Mouse (Mus musculus): ENCODE results near the gene Ndufa6. TPM values are rescaled to one million over a fixed set of nuclear protein-coding genes. Genes with fewer than 3 reads are reported as not detected.
"Not testable (repeated sequence)": the region's sequence is repeated elsewhere in the genome, so short reads cannot be mapped to it uniquely, and the experiment has no call there.

The Ndufa6 gene
- polyA plus RNA-seq, 2 experiments = 288 to 447 TPM

DNA sequence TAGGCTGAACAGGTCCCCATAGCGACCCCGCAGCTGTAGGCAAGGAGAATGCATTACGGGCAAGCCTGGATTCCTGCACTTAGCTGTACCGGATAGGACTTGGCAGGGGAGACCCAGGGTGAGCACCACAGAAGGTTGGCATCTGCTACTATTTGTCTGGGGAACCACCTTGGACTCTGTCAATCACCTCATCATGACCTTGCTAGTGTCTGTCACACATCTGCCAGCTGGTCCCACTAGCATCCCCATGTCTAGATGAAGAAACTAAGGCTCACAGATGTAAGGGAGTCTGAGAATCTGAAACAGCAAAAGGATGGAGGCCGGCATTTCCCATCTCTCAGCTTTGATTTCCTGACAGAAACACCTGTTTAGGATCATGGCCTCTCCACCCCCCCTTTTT, 20.3 kb upstream of the Ndufa6 start:
- no peak for DNase-seq (ENCODE audit: low read depth in 3 of 3, low spot score in 3 of 3)
- no peak for TF ChIP-seq EP300 (IDR thresholded peaks at IDR 0.05; ENCODE audit: low read depth)
- TF ChIP-seq CTCF (IDR thresholded peaks at IDR 0.05; ENCODE audit: low read depth) = no peak
- H3K9me3 ChIP-seq (ENCODE audit: control insufficient read depth, low read length) = no peaks in the 10 kb centered on the region
- no peak for ATAC-seq (ENCODE audit: insufficient read depth)
- no peak overlapping the region for H3K4me2 ChIP-seq (ENCODE audit: low read depth)
- H3K9ac ChIP-seq (replicated peaks) = no peak overlapping the region
- H3K27me3 ChIP-seq (ENCODE audit: control insufficient read depth, insufficient read depth, low read length) = no peaks in the 10 kb centered on the region
- H3K4me3 ChIP-seq (ENCODE audit: insufficient read depth in 1 of 2, low read depth in 2 of 2, low read length in 2 of 2) = no peak overlapping the region
- no peaks in the 10 kb centered on the region for H3K36me3 ChIP-seq (replicated peaks; ENCODE audit: control insufficient read depth, insufficient read depth, low read depth)
- H3K27ac ChIP-seq = no peak overlapping the region
- 71% methylated on average over 5 of the region's 5 CpGs for WGBS (ENCODE audit: insufficient replicate concordance)
- H3K4me1 ChIP-seq (replicated peaks; ENCODE audit: control insufficient read depth in 2 of 2, insufficient read depth in 2 of 2, low read length in 1 of 2) = peaks cover 0 to 7% of the 10 kb centered on the region in 2 experiments; a peak in 2 of 4 replicates

DNA sequence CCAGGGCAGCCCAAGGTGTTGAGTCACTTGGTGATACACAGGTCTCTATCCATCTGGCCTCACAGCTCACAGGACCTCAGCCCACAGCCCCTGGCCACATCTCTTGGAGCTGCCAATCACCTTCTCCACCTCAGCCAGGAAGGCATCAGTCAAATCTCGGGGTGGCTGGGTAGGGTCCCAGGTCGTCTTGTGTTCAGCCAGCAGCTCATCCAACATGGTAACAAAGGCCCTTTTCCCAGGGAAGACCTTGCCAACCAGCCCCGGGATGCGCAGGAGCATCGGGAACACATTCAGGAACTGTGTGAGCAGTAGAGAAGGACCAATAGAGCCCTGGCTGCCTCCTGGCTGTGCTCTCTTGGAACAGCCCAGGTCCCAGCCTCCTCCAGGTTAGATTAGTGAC, 18.9 kb upstream of the Ndufa6 start:
- ATAC-seq (ENCODE audit: insufficient read depth) (no peak), DNase-seq (ENCODE audit: low read depth in 3 of 3, low spot score in 3 of 3) (no peak)
- no peak overlapping the region for H3K4me3 ChIP-seq (ENCODE audit: insufficient read depth in 1 of 2, low read depth in 2 of 2, low read length in 2 of 2)
- TF ChIP-seq EP300 (IDR thresholded peaks at IDR 0.05; ENCODE audit: low read depth) (no peak), CTCF (IDR thresholded peaks at IDR 0.05; ENCODE audit: low read depth) (no peak)
- H3K4me1 ChIP-seq (replicated peaks; ENCODE audit: control insufficient read depth in 2 of 2, insufficient read depth in 2 of 2, low read length in 1 of 2) = peaks cover 0 to 5% of the 10 kb centered on the region in 2 experiments; a peak in 1 of 4 replicates
- no peaks in the 10 kb centered on the region for H3K9me3 ChIP-seq (ENCODE audit: control insufficient read depth, low read length)
- H3K4me2 ChIP-seq (ENCODE audit: low read depth) = no peak overlapping the region
- H3K36me3 ChIP-seq (replicated peaks; ENCODE audit: control insufficient read depth, insufficient read depth, low read depth) = no peaks in the 10 kb centered on the region
- no peak overlapping the region for H3K9ac ChIP-seq (replicated peaks)
- WGBS (ENCODE audit: insufficient replicate concordance) = 74% methylated on average over 5 of the region's 5 CpGs
- H3K27me3 ChIP-seq (ENCODE audit: control insufficient read depth, insufficient read depth, low read length) = no peaks in the 10 kb centered on the region
- H3K27ac ChIP-seq = no peak overlapping the region

DNA sequence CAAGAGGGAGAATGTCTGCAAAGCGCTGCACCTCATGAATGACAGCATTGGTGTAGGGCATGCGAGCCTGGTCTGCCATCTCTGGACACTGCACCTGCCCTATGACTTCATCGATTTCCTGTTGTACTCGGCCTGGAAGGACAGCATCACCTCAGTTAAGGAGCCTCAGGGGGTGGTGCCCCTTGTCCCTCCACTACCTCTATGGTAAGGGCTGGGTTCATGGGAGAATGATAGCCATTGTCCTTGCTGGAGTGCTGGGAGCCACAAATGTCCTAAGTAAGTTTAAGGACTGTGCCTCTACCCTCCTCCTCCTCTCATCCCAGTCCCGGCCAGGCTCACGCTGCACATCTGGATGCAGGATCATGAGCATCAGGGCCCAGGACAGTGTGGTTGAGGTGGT, 18.3 kb upstream of the Ndufa6 start:
- Histone ChIP-seq H3K27ac (no peak overlapping the region), H3K4me3 (ENCODE audit: insufficient read depth in 1 of 2, low read depth in 2 of 2, low read length in 2 of 2) (no peak overlapping the region), H3K36me3 (replicated peaks; ENCODE audit: control insufficient read depth, insufficient read depth, low read depth) (no peaks in the 10 kb centered on the region), H3K9ac (replicated peaks) (no peak overlapping the region), H3K4me2 (ENCODE audit: low read depth) (no peak overlapping the region), H3K4me1 (replicated peaks; ENCODE audit: control insufficient read depth in 2 of 2, insufficient read depth in 2 of 2, low read length in 1 of 2) (peaks cover 0 to 2% of the 10 kb centered on the region in 2 experiments; a peak in 1 of 4 replicates), H3K9me3 (ENCODE audit: control insufficient read depth, low read length) (no peaks in the 10 kb centered on the region), H3K27me3 (ENCODE audit: control insufficient read depth, insufficient read depth, low read length) (no peaks in the 10 kb centered on the region)
- TF ChIP-seq CTCF (IDR thresholded peaks at IDR 0.05; ENCODE audit: low read depth) = no peak
- TF ChIP-seq EP300 (IDR thresholded peaks at IDR 0.05; ENCODE audit: low read depth) = no peak
- ATAC-seq (ENCODE audit: insufficient read depth) (no peak), DNase-seq (ENCODE audit: low read depth in 3 of 3, low spot score in 3 of 3) (no peak)
- 70% methylated on average over 6 of the region's 6 CpGs for WGBS (ENCODE audit: insufficient replicate concordance)

DNA sequence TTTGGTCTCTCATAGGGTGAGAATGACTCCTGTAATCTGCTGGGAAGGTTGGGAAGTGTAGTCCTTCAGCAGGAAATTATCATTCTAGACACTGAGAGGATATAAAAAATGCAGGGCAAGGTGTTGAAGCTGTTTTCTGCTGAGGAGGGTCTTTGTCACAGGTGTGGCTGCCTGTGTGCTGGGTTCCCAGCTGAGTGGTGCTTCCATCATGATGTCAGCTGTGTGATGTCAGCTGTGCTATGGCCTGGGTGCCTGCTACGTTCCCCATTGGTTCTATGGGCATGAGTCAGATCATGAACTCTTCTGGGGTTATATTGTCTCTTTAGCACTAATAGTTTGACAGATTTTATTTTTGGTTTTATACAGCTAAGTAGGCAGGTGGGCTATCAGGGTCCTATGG, 14.7 kb upstream of the Ndufa6 start:
- no peak for DNase-seq (ENCODE audit: low read depth in 3 of 3, low spot score in 3 of 3)
- Histone ChIP-seq H3K27me3 (ENCODE audit: control insufficient read depth, insufficient read depth, low read length) (no peaks in the 10 kb centered on the region), H3K4me2 (ENCODE audit: low read depth) (no peak overlapping the region), H3K36me3 (replicated peaks; ENCODE audit: control insufficient read depth, insufficient read depth, low read depth) (no peaks in the 10 kb centered on the region), H3K9ac (replicated peaks) (no peak overlapping the region), H3K9me3 (ENCODE audit: control insufficient read depth, low read length) (no peaks in the 10 kb centered on the region), H3K4me3 (ENCODE audit: insufficient read depth in 1 of 2, low read depth in 2 of 2, low read length in 2 of 2) (no peak overlapping the region), H3K4me1 (replicated peaks; ENCODE audit: control insufficient read depth in 2 of 2, insufficient read depth in 2 of 2, low read length in 1 of 2) (no peaks in the 10 kb centered on the region), H3K27ac (no peak overlapping the region)
- 66% methylated on average over 1 of the region's 1 CpGs for WGBS (ENCODE audit: insufficient replicate concordance)
- no peak for ATAC-seq (ENCODE audit: insufficient read depth)
- TF ChIP-seq EP300 (IDR thresholded peaks at IDR 0.05; ENCODE audit: low read depth) (no peak), CTCF (IDR thresholded peaks at IDR 0.05; ENCODE audit: low read depth) (no peak)

DNA sequence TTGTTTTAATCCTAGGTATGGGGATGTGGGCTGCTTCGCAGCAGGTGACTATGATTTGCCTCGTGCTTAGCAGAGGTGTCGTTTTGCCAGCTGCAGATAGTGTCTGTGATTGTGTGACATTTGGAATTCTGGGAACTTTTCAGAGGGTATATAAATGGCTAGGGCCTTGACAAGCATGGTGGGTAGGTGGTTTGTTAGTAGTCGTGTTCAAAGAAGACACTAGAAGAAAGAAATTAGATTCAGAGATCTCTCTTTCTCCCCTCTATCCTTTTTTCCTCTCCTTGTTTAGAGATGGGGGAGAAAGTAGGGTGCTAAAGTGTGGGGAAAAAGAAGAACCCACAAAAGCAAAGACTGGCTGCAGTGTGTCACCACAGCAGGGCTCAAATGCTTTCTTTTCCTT, 14.0 kb upstream of the Ndufa6 start:
- DNase-seq (ENCODE audit: low read depth in 3 of 3, low spot score in 3 of 3) = no peak
- no peaks in the 10 kb centered on the region for H3K4me1 ChIP-seq (replicated peaks; ENCODE audit: control insufficient read depth in 2 of 2, insufficient read depth in 2 of 2, low read length in 1 of 2)
- H3K4me2 ChIP-seq (ENCODE audit: low read depth) = no peak overlapping the region
- 66% methylated on average over 4 of the region's 4 CpGs for WGBS (ENCODE audit: insufficient replicate concordance)
- H3K27me3 ChIP-seq (ENCODE audit: control insufficient read depth, insufficient read depth, low read length) = no peaks in the 10 kb centered on the region
- H3K4me3 ChIP-seq (ENCODE audit: insufficient read depth in 1 of 2, low read depth in 2 of 2, low read length in 2 of 2) = no peak overlapping the region
- H3K9ac ChIP-seq (replicated peaks) = no peak overlapping the region
- no peaks in the 10 kb centered on the region for H3K9me3 ChIP-seq (ENCODE audit: control insufficient read depth, low read length)
- ATAC-seq (ENCODE audit: insufficient read depth) = no peak
- TF ChIP-seq CTCF (IDR thresholded peaks at IDR 0.05; ENCODE audit: low read depth) = no peak
- H3K27ac ChIP-seq = no peak overlapping the region
- H3K36me3 ChIP-seq (replicated peaks; ENCODE audit: control insufficient read depth, insufficient read depth, low read depth) = no peaks in the 10 kb centered on the region

DNA sequence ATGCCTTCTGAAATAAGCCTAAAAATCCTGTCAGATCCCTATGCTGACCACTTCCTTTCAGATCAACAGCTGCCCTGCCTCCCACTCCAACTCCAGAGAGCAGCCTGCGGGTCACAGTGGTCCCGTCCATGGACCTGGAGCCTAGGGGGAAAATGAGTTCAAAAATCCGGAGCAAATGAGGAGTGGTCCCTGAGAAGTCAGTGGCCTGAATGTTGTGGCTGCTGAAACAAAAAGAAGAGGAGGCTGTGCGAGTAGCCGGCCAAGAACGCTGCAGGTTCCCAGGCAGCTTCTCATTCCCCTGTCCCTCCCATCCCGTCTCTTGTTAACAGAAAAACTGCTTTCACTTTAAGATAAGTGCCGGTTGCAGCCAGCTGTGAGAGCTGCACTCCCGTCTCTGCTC, 10.4 kb upstream of the Ndufa6 start:
- not testable (repeated sequence) for H3K9me3 ChIP-seq (ENCODE audit: control insufficient read depth, low read length); H3K27ac ChIP-seq; H3K36me3 ChIP-seq (replicated peaks; ENCODE audit: control insufficient read depth, insufficient read depth, low read depth); H3K27me3 ChIP-seq (ENCODE audit: control insufficient read depth, insufficient read depth, low read length); DNase-seq (ENCODE audit: low read depth in 3 of 3, low spot score in 3 of 3); H3K4me1 ChIP-seq (replicated peaks; ENCODE audit: control insufficient read depth in 2 of 2, insufficient read depth in 2 of 2, low read length in 1 of 2); H3K4me3 ChIP-seq (ENCODE audit: insufficient read depth in 1 of 2, low read depth in 2 of 2, low read length in 2 of 2); H3K9ac ChIP-seq (replicated peaks); ATAC-seq (ENCODE audit: insufficient read depth)
- peak overlapping the region; percentile 46 for H3K4me2 ChIP-seq (ENCODE audit: low read depth)
- WGBS (ENCODE audit: insufficient replicate concordance) = 7% methylated on average over 6 of the region's 9 CpGs

DNA sequence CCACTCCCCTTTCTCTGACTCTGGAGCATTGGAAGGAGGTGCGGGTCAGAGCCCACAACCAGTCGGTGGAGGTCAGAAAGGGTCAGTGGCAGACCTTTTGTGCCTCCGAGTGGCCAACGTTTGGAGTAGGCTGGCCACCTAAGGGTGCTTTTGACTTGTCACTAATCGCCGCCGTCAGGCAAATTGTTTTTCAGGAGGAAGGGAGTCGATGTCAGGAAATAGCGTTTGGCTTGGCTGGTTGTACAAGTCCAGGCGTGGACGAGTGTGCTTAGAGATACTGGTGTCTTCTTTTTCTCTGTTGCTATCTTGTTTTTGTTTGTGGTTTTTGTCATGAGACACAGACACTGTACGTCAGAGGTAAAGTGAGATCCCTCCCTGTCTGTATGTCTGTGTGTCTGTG, 9.7 kb upstream of the Ndufa6 start:
- not testable (repeated sequence) for H3K36me3 ChIP-seq (replicated peaks; ENCODE audit: control insufficient read depth, insufficient read depth, low read depth); H3K4me2 ChIP-seq (ENCODE audit: low read depth); H3K9me3 ChIP-seq (ENCODE audit: control insufficient read depth, low read length); H3K4me1 ChIP-seq (replicated peaks; ENCODE audit: control insufficient read depth in 2 of 2, insufficient read depth in 2 of 2, low read length in 1 of 2); ATAC-seq (ENCODE audit: insufficient read depth); H3K9ac ChIP-seq (replicated peaks); DNase-seq (ENCODE audit: low read depth in 3 of 3, low spot score in 3 of 3); H3K27ac ChIP-seq; H3K27me3 ChIP-seq (ENCODE audit: control insufficient read depth, insufficient read depth, low read length); H3K4me3 ChIP-seq (ENCODE audit: insufficient read depth in 1 of 2, low read depth in 2 of 2, low read length in 2 of 2)
- WGBS (ENCODE audit: insufficient replicate concordance) = 12% methylated on average over 7 of the region's 12 CpGs
